Mouse (Mus musculus): ENCODE results near the gene Col4a3. TPM values are rescaled to one million over a fixed set of nuclear protein-coding genes. Genes with fewer than 3 reads are reported as not detected.

The Col4a3 gene
- total RNA-seq (2021), result 1 to 10 TPM; 2.8 to 3.5 TPM

GRCm38 (mm10) chr1:82586713-82587399 lies at the start of gene Col4a3, which contains the start of gene Col4a4:
Gene Col4a3 (plus strand): TSS chr1:82586921.
Gene Col4a4 (minus strand): TSS chr1:82586849.
- intact Hi-C loops (cut with DNase I), result no loop called here
- DNase-seq, result peak; percentile 51 to 72

- intact Hi-C loops (cut with DNase I), result no loop called here
- no peak for DNase-seq
Observed at GRCm38 (mm10) chr1:82537848-82538247, 48.9 kb upstream of the Col4a3 start.

GRCm38 (mm10) chr1:82540056-82540455 lies 46.7 kb upstream of the Col4a3 start:
- intact Hi-C loops (cut with DNase I), result no loop called here

GRCm38 (mm10) chr1:82543934-82544333 lies 42.8 kb upstream of the Col4a3 start:
- no peak for DNase-seq
- intact Hi-C loops (cut with DNase I), result no loop called here

More at GRCm38 (mm10) chr1:82540056-82540455, 46.7 kb upstream of the Col4a3 start:
- no peak for DNase-seq

- no peak for DNase-seq
- intact Hi-C loops (cut with DNase I), result no loop called here
Observed at GRCm38 (mm10) chr1:82544419-82545185, 42.1 kb upstream of the Col4a3 start.

GRCm38 (mm10) chr1:82545199-82545960 lies 41.3 kb upstream of the Col4a3 start:
- intact Hi-C loops (cut with DNase I), result no loop called here
- DNase-seq, result no peak

- peak in 1 of 2 experiments; percentile 19 for DNase-seq
- intact Hi-C loops (cut with DNase I), result loop anchor here (10.0 kb wide), 2 partner anchors 430 to 520 kb away; no protein-coding TSS in a partner anchor
Observed at GRCm38 (mm10) chr1:82554443-82554850, 32.3 kb upstream of the Col4a3 start.

- no peak for DNase-seq
- intact Hi-C loops (cut with DNase I), result loop anchor here (5.0 to 10.0 kb wide), 3 partner anchors 87 to 520 kb away; no protein-coding TSS in a partner anchor
Observed at GRCm38 (mm10) chr1:82554889-82555288, 31.8 kb upstream of the Col4a3 start.

GRCm38 (mm10) chr1:82560223-82560622 lies 26.5 kb upstream of the Col4a3 start:
- intact Hi-C loops (cut with DNase I), result no loop called here

GRCm38 (mm10) chr1:82569405-82569804 lies 17.3 kb upstream of the Col4a3 start:
- intact Hi-C loops (cut with DNase I), result no loop called here
- no peak for DNase-seq

More at GRCm38 (mm10) chr1:82560223-82560622, 26.5 kb upstream of the Col4a3 start:
- no peak for DNase-seq

GRCm38 (mm10) chr1:82571758-82572157 lies 15.0 kb upstream of the Col4a3 start:
- intact Hi-C loops (cut with DNase I), result loop anchor here (5.0 kb wide), 1 partner anchor 71 kb away; no protein-coding TSS in a partner anchor
- DNase-seq, result no peak

- no peak for DNase-seq
- intact Hi-C loops (cut with DNase I), result no loop called here
Observed at GRCm38 (mm10) chr1:82575681-82576080, 11.0 kb upstream of the Col4a3 start.

- intact Hi-C loops (cut with DNase I), result no loop called here
- no peak for DNase-seq
Observed at GRCm38 (mm10) chr1:82576182-82576581, 10.5 kb upstream of the Col4a3 start.

GRCm38 (mm10) chr1:82577339-82577738 lies 9.4 kb upstream of the Col4a3 start:
- no peak for DNase-seq
- intact Hi-C loops (cut with DNase I), result no loop called here

- intact Hi-C loops (cut with DNase I), result no loop called here
Observed at GRCm38 (mm10) chr1:82577915-82578314, 8.8 kb upstream of the Col4a3 start.

GRCm38 (mm10) chr1:82578320-82578719 lies 8.4 kb upstream of the Col4a3 start:
- peak in 1 of 2 experiments; percentile 15 for DNase-seq
- intact Hi-C loops (cut with DNase I), result no loop called here

More at GRCm38 (mm10) chr1:82577915-82578314, 8.8 kb upstream of the Col4a3 start:
- peak; percentile 47 to 66 for DNase-seq

- DNase-seq, result peak in 1 of 2 experiments; percentile 10
- intact Hi-C loops (cut with DNase I), result no loop called here
Observed at GRCm38 (mm10) chr1:82585981-82586380, 740 bp upstream of the Col4a3 start.

GRCm38 (mm10) chr1:82590266-82590665 lies 3.5 kb downstream of the Col4a3 start:
- DNase-seq, result no peak
- intact Hi-C loops (cut with DNase I), result no loop called here

- DNase-seq, result peak; percentile 19 to 43
- intact Hi-C loops (cut with DNase I), result no loop called here
Observed at GRCm38 (mm10) chr1:82596864-82597596, 10.3 kb downstream of the Col4a3 start.
